Mouse (Mus musculus) urinary bladder, postnatal 10 days (tissue): ENCODE measurements around the gene Rab32.
"Not testable (repeated sequence)": the region's sequence is repeated elsewhere in the genome, so short reads cannot be mapped to it uniquely, and the experiment has no call there.

Experiments used
- DNase-seq: peaks from one replicate; pipeline ENCODE4 v3.0.0; 2022; ENCODE audit warnings: low spot score

The Rab32 gene

GRCm38 (mm10) chr10:10557570-10558336, at the start of gene Rab32:
Gene Rab32 (minus strand): TSS chr10:10558265.
- DNase-seq = peak; percentile 87

- DNase-seq = no peak
Observed at GRCm38 (mm10) chr10:10600771-10601170, 42.7 kb upstream of the Rab32 start.

GRCm38 (mm10) chr10:10597495-10597894, 39.4 kb upstream of the Rab32 start:
- not testable (repeated sequence) for DNase-seq

- DNase-seq = no peak
Observed at GRCm38 (mm10) chr10:10580811-10581210, 22.7 kb upstream of the Rab32 start.

- DNase-seq = no peak
Observed at GRCm38 (mm10) chr10:10579821-10580220, 21.8 kb upstream of the Rab32 start.

GRCm38 (mm10) chr10:10558337-10558711, 259 bp upstream of the Rab32 start:
- no peak for DNase-seq

- DNase-seq = no peak
Observed at GRCm38 (mm10) chr10:10557085-10557484, 980 bp downstream of the Rab32 start.

GRCm38 (mm10) chr10:10555676-10556075, 2.4 kb downstream of the Rab32 start:
- no peak for DNase-seq

GRCm38 (mm10) chr10:10555221-10555620, 2.8 kb downstream of the Rab32 start:
- no peak for DNase-seq

- no peak for DNase-seq
Observed at GRCm38 (mm10) chr10:10550134-10550533, 7.9 kb downstream of the Rab32 start.

- DNase-seq = no peak
Observed at GRCm38 (mm10) chr10:10546623-10547022, 11.4 kb downstream of the Rab32 start.

GRCm38 (mm10) chr10:10544955-10545354, 13.1 kb downstream of the Rab32 start:
- DNase-seq = no peak
